Mouse (Mus musculus) embryonic facial prominence, embryonic 11.5 days (tissue): Measurements from ENCODE around the gene Tac1. TPM values are rescaled to one million over a fixed set of nuclear protein-coding genes. Genes with fewer than 3 reads are reported as not detected.
"Not testable (repeated sequence)": the region's sequence is repeated elsewhere in the genome, so short reads cannot be mapped to it uniquely, and the experiment has no call there.

ENCODE experiments used
- ATAC-seq: fragments of 200-750 bp; cut with Nextera tagmentation; replicated peaks from 2 replicates; pipeline ENCODE4 v1.8.0; 2017; ENCODE audit warnings: low read depth; ENCODE audit not compliant: insufficient number of reproducible peaks, low FRiP score, low TSS enrichment
- DNase-seq: peaks from one replicate; pipeline ENCODE4 v3.0.0-alpha.2; 2015; ENCODE audit warnings: low spot score
- H3K27ac ChIP-seq: fragments of 300-500 bp; sonication (generic); replicated peaks from 2 replicates; pipeline ENCODE4 v1.5.1; 2014; ENCODE audit warnings: mild to moderate bottlenecking, low read depth, low read length, control low read depth
- H3K27me3 ChIP-seq: fragments of 300-500 bp; sonication (generic); 2 replicates; pipeline ENCODE4 v1.6.1; 2014; ENCODE audit warnings: mild to moderate bottlenecking, low read length, moderate library complexity, mixed read lengths; ENCODE audit not compliant: control insufficient read depth, insufficient read depth
- H3K36me3 ChIP-seq: fragments of 300-500 bp; sonication (generic); replicated peaks from 2 replicates; pipeline ENCODE4 v1.6.1; 2014; ENCODE audit warnings: low read depth, mild to moderate bottlenecking, low read length, moderate library complexity, mixed read lengths; ENCODE audit not compliant: control insufficient read depth, insufficient read depth
- H3K4me1 ChIP-seq: fragments of 300-500 bp; sonication (generic); 2 replicates; pipeline ENCODE4 v1.6.1; 2014; ENCODE audit warnings: low read length, mixed read lengths; ENCODE audit not compliant: control insufficient read depth, insufficient read depth
- H3K4me2 ChIP-seq: fragments of 300-500 bp; sonication (generic); 2 replicates; pipeline ENCODE4 v1.6.1; 2014; ENCODE audit warnings: low read depth, mild to moderate bottlenecking, control low read depth, low read length, moderate library complexity
- H3K4me3 ChIP-seq: fragments of 300-500 bp; sonication (generic); 2 replicates; pipeline ENCODE4 v1.5.1; 2014; ENCODE audit warnings: low read depth, low read length, control low read depth
- H3K9ac ChIP-seq: fragments of 300-500 bp; sonication (generic); replicated peaks from 2 replicates; pipeline ENCODE4 v1.6.1; 2014; ENCODE audit warnings: mild to moderate bottlenecking, control low read depth, low read length
- H3K9me3 ChIP-seq: fragments of 300-500 bp; sonication (generic); replicated peaks from 2 replicates; pipeline ENCODE4 v1.6.1; 2016; ENCODE audit warnings: mild to moderate bottlenecking, low read length, inconsistent platforms, mixed read lengths; ENCODE audit not compliant: control insufficient read depth
- WGBS: fragments of 180-500 bp; shearing (Covaris S2); extraction: QIAGEN DNeasy Blood & Tissue Kit; methylation state at CpG from one replicate; pipeline ENCODE4 v1.1.7; 2014; 5-methylcytosine and 5-hydroxymethylcytosine counted together
- polyA plus RNA-seq: library from polyadenylated mRNA; unstranded; fragments of >200 nt; fragmentation: Nextera tagmentation; extraction: Ambion mirVana; gene quantifications from 2 replicates; pipeline ENCODE4 v1.2.1, GENCODE M21; 2014

Gene Tac1
- polyA plus RNA-seq, 1 experiment from 2014 or later = 13.6 TPM

DNA sequence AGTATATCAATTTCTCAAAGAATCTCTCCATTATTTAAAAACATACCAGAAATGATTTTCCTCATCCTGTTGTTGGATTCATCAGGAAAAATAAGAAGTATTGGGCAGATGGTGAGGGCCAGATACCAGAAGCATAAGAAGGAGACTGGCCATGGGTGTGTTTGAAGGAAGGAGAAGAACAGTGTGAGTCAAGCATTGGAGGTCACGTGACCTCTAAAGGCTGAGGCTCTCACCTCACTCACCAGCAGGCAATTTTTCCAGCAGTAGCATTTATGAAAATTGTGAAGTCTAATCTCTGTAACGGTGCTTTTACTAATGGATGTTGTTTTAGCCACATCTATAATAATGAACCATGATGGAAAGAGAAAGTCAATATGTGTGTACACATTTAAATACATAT lies 39.8 kb downstream of the Tac1 start:
- ATAC-seq (no peak), DNase-seq (no peak)
- Histone ChIP-seq H3K27me3 (no peaks in the 10 kb centered on the region), H3K4me3 (no peak overlapping the region), H3K27ac (no peak overlapping the region), H3K36me3 (no peaks in the 10 kb centered on the region), H3K9ac (no peak overlapping the region), H3K9me3 (no peaks in the 10 kb centered on the region), H3K4me1 (no peaks in the 10 kb centered on the region), H3K4me2 (no peak overlapping the region)
- 82% methylated on average over 2 of the region's 2 CpGs for WGBS

GRCm38 (mm10) chr6:7598416-7598815 lies 43.7 kb downstream of the Tac1 start:
- ATAC-seq = no peak
- 82% methylated on average over 5 of the region's 5 CpGs for WGBS

DNA sequence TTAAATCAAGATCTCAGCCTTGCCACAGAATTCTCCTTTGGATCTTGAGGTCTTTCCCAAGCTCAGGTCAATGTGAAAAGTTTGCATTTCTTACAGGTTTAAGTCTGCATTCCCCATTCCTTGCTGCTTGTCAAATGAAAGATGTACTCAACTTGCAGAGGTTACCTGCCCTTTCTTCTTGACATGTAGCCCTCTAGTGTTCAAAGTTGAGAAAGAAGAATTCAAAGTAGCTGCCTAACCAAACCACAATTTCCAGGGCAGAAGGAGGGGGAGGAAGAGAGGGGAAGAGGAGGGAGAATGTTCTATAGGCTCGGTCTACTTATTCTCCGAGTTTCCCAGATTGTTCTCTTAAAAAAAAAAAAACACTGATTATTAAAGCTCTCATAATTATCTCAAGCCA lies 45.5 kb downstream of the Tac1 start:
- no peaks in the 10 kb centered on the region for H3K9me3 ChIP-seq
- DNase-seq (peak; percentile 50), ATAC-seq (no peak)
- no peak overlapping the region for H3K4me2 ChIP-seq
- no peak overlapping the region for H3K27ac ChIP-seq
- WGBS = 53% methylated on average over 2 of the region's 2 CpGs
- H3K4me1 ChIP-seq = no peaks in the 10 kb centered on the region
- no peaks in the 10 kb centered on the region for H3K36me3 ChIP-seq
- H3K9ac ChIP-seq = no peak overlapping the region
- no peak overlapping the region for H3K4me3 ChIP-seq
- H3K27me3 ChIP-seq = no peaks in the 10 kb centered on the region

More at GRCm38 (mm10) chr6:7598416-7598815, 43.7 kb downstream of the Tac1 start:
- no peaks in the 10 kb centered on the region for H3K36me3 ChIP-seq
- H3K27ac ChIP-seq = no peak overlapping the region
- no peak overlapping the region for H3K4me2 ChIP-seq
- H3K4me1 ChIP-seq = no peaks in the 10 kb centered on the region
- H3K9me3 ChIP-seq = no peaks in the 10 kb centered on the region
- no peak overlapping the region for H3K4me3 ChIP-seq
- no peak overlapping the region for H3K9ac ChIP-seq
- DNase-seq = no peak
- no peaks in the 10 kb centered on the region for H3K27me3 ChIP-seq

GRCm38 (mm10) chr6:7601353-7602094 lies 46.8 kb downstream of the Tac1 start:
- H3K4me3 ChIP-seq = no peak overlapping the region
- H3K4me1 ChIP-seq = no peaks in the 10 kb centered on the region
- no peak overlapping the region for H3K27ac ChIP-seq
- no peak for DNase-seq
- H3K27me3 ChIP-seq = no peaks in the 10 kb centered on the region
- H3K9me3 ChIP-seq = no peaks in the 10 kb centered on the region
- 83% methylated on average over 4 of the region's 4 CpGs for WGBS
- H3K36me3 ChIP-seq = no peaks in the 10 kb centered on the region
- no peak overlapping the region for H3K9ac ChIP-seq
- no peak for ATAC-seq
- no peak overlapping the region for H3K4me2 ChIP-seq

DNA sequence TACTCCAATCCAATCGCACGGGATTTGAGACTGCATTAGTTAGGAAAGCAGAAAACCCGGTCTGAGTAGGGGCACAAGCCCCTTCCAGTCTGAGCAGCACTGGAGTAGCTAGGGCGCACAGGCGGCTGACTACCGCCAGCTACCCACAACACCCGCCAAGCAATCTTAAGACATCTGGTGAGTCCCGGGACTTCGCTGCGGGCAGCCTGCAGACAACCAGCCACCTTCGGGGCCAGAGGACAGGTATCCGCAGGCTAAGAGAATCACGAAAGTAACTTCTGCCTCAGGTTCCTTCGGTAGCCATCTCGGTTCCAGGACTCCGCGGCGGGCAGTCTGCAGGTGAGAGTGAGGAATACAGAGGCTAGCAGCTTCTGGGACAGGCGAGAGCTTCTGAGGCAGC lies 59.0 kb downstream of the Tac1 start:
- H3K9ac ChIP-seq, H3K9me3 ChIP-seq, H3K27me3 ChIP-seq, H3K4me3 ChIP-seq, H3K4me2 ChIP-seq, H3K4me1 ChIP-seq, DNase-seq, ATAC-seq, H3K36me3 ChIP-seq, H3K27ac ChIP-seq: not testable (repeated sequence)
- WGBS = 90% methylated on average over 18 of the region's 19 CpGs

Other genes with a start within 250 kb of the Tac1 start
- gene Asns, start 138.4 kb downstream of the Tac1 start, polyA plus RNA-seq = 87.7 and 93.2 TPM in 2 replicates